Mouse (Mus musculus): Measurements from ENCODE around the gene Rab11fip3. TPM values are rescaled to one million over a fixed set of nuclear protein-coding genes. Genes with fewer than 3 reads are reported as not detected.

The Rab11fip3 gene
- polyA plus RNA-seq, 2 experiments, result 1.4 to 2.1 TPM

GRCm38 (mm10) chr17:25953161-25953560 lies 116.2 kb downstream of the Rab11fip3 start:
- ATAC-seq (ENCODE audit: insufficient read depth), result no peak
- H3K9ac ChIP-seq (replicated peaks), result no peak overlapping the region
- no peak overlapping the region for H3K4me3 ChIP-seq (ENCODE audit: insufficient read depth in 1 of 2, low read depth in 2 of 2, low read length in 2 of 2)

GRCm38 (mm10) chr17:25951803-25952623 lies 117.3 kb downstream of the Rab11fip3 start, which contains the start of gene A930017K11Rik:
A930017K11Rik (minus strand) TSS chr17:25952565.
- Histone ChIP-seq H3K27ac (no peak within 1 kb of the TSS), H3K36me3 (replicated peaks; ENCODE audit: control insufficient read depth, insufficient read depth, low read depth) (no peaks in the 10 kb centered on the region), H3K9me3 (ENCODE audit: control insufficient read depth, low read length) (no peaks in the 10 kb centered on the region), H3K4me3 (ENCODE audit: insufficient read depth in 1 of 2, low read depth in 2 of 2, low read length in 2 of 2) (peak within 1 kb of the TSS; percentile 3 to 49), H3K4me1 (replicated peaks; ENCODE audit: control insufficient read depth in 2 of 2, insufficient read depth in 2 of 2, low read length in 1 of 2) (peaks cover 16 to 17% of the 10 kb centered on the region in 2 experiments), H3K27me3 (ENCODE audit: control insufficient read depth, insufficient read depth, low read length) (peaks cover 47% of the 10 kb centered on the region), H3K4me2 (ENCODE audit: low read depth) (peak within 1 kb of the TSS; percentile 66), H3K9ac (replicated peaks) (peak within 1 kb of the TSS; percentile 27; the same call in 1 of the 2 replicates)
- 3% methylated on average over 57 of the region's 58 CpGs for whole genome bisulfite sequencing (ENCODE audit: insufficient replicate concordance)
- ATAC-seq (ENCODE audit: insufficient read depth), result no peak
- no peak for DNase-seq (ENCODE audit: low read depth in 3 of 3, low spot score in 3 of 3)
- TF ChIP-seq EP300 (IDR thresholded peaks at IDR 0.05; ENCODE audit: low read depth), result no peak

More at GRCm38 (mm10) chr17:25953161-25953560, 116.2 kb downstream of the Rab11fip3 start:
- H3K36me3 ChIP-seq (replicated peaks; ENCODE audit: control insufficient read depth, insufficient read depth, low read depth), result no peaks in the 10 kb centered on the region
- no peaks in the 10 kb centered on the region for H3K9me3 ChIP-seq (ENCODE audit: control insufficient read depth, low read length)
- peaks cover 5 to 6% of the 10 kb centered on the region in 2 experiments for H3K4me1 ChIP-seq (replicated peaks; ENCODE audit: control insufficient read depth in 2 of 2, insufficient read depth in 2 of 2, low read length in 1 of 2)
- peaks cover 47% of the 10 kb centered on the region for H3K27me3 ChIP-seq (ENCODE audit: control insufficient read depth, insufficient read depth, low read length)
- no peak overlapping the region for H3K4me2 ChIP-seq (ENCODE audit: low read depth)
- TF ChIP-seq CTCF (IDR thresholded peaks at IDR 0.05; ENCODE audit: low read depth) (no peak), EP300 (IDR thresholded peaks at IDR 0.05; ENCODE audit: low read depth) (no peak)
- H3K27ac ChIP-seq, result no peak overlapping the region
- WGBS (ENCODE audit: insufficient replicate concordance), result 78% methylated on average over 5 of the region's 5 CpGs
- no peak for DNase-seq (ENCODE audit: low read depth in 3 of 3, low spot score in 3 of 3)

- H3K4me1 ChIP-seq (replicated peaks; ENCODE audit: control insufficient read depth in 2 of 2, insufficient read depth in 2 of 2, low read length in 1 of 2), result peaks cover 23 to 24% of the 10 kb centered on the region in 2 experiments
- ATAC-seq (ENCODE audit: insufficient read depth) (no peak; the same call in 1 of the 2 replicates), DNase-seq (ENCODE audit: low read depth in 3 of 3, low spot score in 3 of 3) (no peak)
- peak overlapping the region; percentile 66 for H3K4me2 ChIP-seq (ENCODE audit: low read depth)
- H3K36me3 ChIP-seq (replicated peaks; ENCODE audit: control insufficient read depth, insufficient read depth, low read depth), result no peaks in the 10 kb centered on the region
- H3K9ac ChIP-seq (replicated peaks), result peak overlapping the region; percentile 27; the same call in 1 of the 2 replicates
- peak overlapping the region; percentile 3 to 49 for H3K4me3 ChIP-seq (ENCODE audit: insufficient read depth in 1 of 2, low read depth in 2 of 2, low read length in 2 of 2)
- H3K27ac ChIP-seq, result no peak overlapping the region
- H3K9me3 ChIP-seq (ENCODE audit: control insufficient read depth, low read length), result no peaks in the 10 kb centered on the region
- WGBS (ENCODE audit: insufficient replicate concordance), result 3% methylated on average over 33 of the region's 33 CpGs
- TF ChIP-seq EP300 (IDR thresholded peaks at IDR 0.05; ENCODE audit: low read depth) (no peak), CTCF (IDR thresholded peaks at IDR 0.05; ENCODE audit: low read depth) (no peak)
- peaks cover 47% of the 10 kb centered on the region for H3K27me3 ChIP-seq (ENCODE audit: control insufficient read depth, insufficient read depth, low read length)
Measured at GRCm38 (mm10) chr17:25951225-25951802, 118.0 kb downstream of the Rab11fip3 start.

GRCm38 (mm10) chr17:25950706-25951105 lies 118.6 kb downstream of the Rab11fip3 start:
- Histone ChIP-seq H3K9ac (replicated peaks) (no peak overlapping the region), H3K27me3 (ENCODE audit: control insufficient read depth, insufficient read depth, low read length) (peaks cover 47% of the 10 kb centered on the region), H3K4me1 (replicated peaks; ENCODE audit: control insufficient read depth in 2 of 2, insufficient read depth in 2 of 2, low read length in 1 of 2) (peaks cover 29 to 30% of the 10 kb centered on the region in 2 experiments), H3K9me3 (ENCODE audit: control insufficient read depth, low read length) (no peaks in the 10 kb centered on the region), H3K27ac (no peak overlapping the region), H3K4me2 (ENCODE audit: low read depth) (no peak overlapping the region; the same call in 1 of the 2 replicates), H3K4me3 (ENCODE audit: insufficient read depth in 1 of 2, low read depth in 2 of 2, low read length in 2 of 2) (no peak overlapping the region), H3K36me3 (replicated peaks; ENCODE audit: control insufficient read depth, insufficient read depth, low read depth) (no peaks in the 10 kb centered on the region)
- TF ChIP-seq EP300 (IDR thresholded peaks at IDR 0.05; ENCODE audit: low read depth) (no peak), CTCF (IDR thresholded peaks at IDR 0.05; ENCODE audit: low read depth) (no peak)
- WGBS (ENCODE audit: insufficient replicate concordance), result 0% methylated on average over 3 of the region's 3 CpGs
- DNase-seq (ENCODE audit: low read depth in 3 of 3, low spot score in 3 of 3), result no peak
- ATAC-seq (ENCODE audit: insufficient read depth), result no peak

- TF ChIP-seq CTCF (IDR thresholded peaks at IDR 0.05; ENCODE audit: low read depth) (no peak), EP300 (IDR thresholded peaks at IDR 0.05; ENCODE audit: low read depth) (no peak)
- H3K4me1 ChIP-seq (replicated peaks; ENCODE audit: control insufficient read depth in 2 of 2, insufficient read depth in 2 of 2, low read length in 1 of 2), result peaks cover 37% of the 10 kb centered on the region in 2 experiments
- no peaks in the 10 kb centered on the region for H3K36me3 ChIP-seq (replicated peaks; ENCODE audit: control insufficient read depth, insufficient read depth, low read depth)
- WGBS (ENCODE audit: insufficient replicate concordance), result 74% methylated on average over 5 of the region's 5 CpGs
- H3K27me3 ChIP-seq (ENCODE audit: control insufficient read depth, insufficient read depth, low read length), result peaks cover 47% of the 10 kb centered on the region
- H3K4me3 ChIP-seq (ENCODE audit: insufficient read depth in 1 of 2, low read depth in 2 of 2, low read length in 2 of 2), result no peak overlapping the region
- H3K9me3 ChIP-seq (ENCODE audit: control insufficient read depth, low read length), result no peaks in the 10 kb centered on the region
- no peak overlapping the region for H3K4me2 ChIP-seq (ENCODE audit: low read depth)
- H3K9ac ChIP-seq (replicated peaks), result no peak overlapping the region
- no peak for ATAC-seq (ENCODE audit: insufficient read depth)
- DNase-seq (ENCODE audit: low read depth in 3 of 3, low spot score in 3 of 3), result no peak
- no peak overlapping the region for H3K27ac ChIP-seq
Measured at GRCm38 (mm10) chr17:25949981-25950380, 119.4 kb downstream of the Rab11fip3 start.
